Mouse (Mus musculus): ENCODE data around the gene Sema3b. TPM values are rescaled to one million over a fixed set of nuclear protein-coding genes. Genes with fewer than 3 reads are reported as not detected.
A peak's percentile ranks its signal among the peaks of the same experiment; 100 is the strongest.

Gene Sema3b
- total RNA-seq, 1 experiment from 2014 or later, result 0.12 TPM

- no peak for ATAC-seq (ENCODE audit: extremely low read depth, insufficient number of reproducible peaks, low FRiP score, poor library complexity, severe bottlenecking)
Measured at GRCm38 (mm10) chr9:107633661-107634405, 24.8 kb upstream of the Sema3b start.

GRCm38 (mm10) chr9:107633091-107633660 lies 24.1 kb upstream of the Sema3b start:
- ATAC-seq (ENCODE audit: extremely low read depth, insufficient number of reproducible peaks, low FRiP score, poor library complexity, severe bottlenecking), result peak; percentile 39

- no peak for ATAC-seq (ENCODE audit: extremely low read depth, insufficient number of reproducible peaks, low FRiP score, poor library complexity, severe bottlenecking)
Measured at GRCm38 (mm10) chr9:107632478-107632877, 23.4 kb upstream of the Sema3b start.

- no peak for ATAC-seq (ENCODE audit: extremely low read depth, insufficient number of reproducible peaks, low FRiP score, poor library complexity, severe bottlenecking)
Measured at GRCm38 (mm10) chr9:107631861-107632260, 22.8 kb upstream of the Sema3b start.

GRCm38 (mm10) chr9:107631311-107631826 lies 22.3 kb upstream of the Sema3b start:
- no peak for ATAC-seq (ENCODE audit: extremely low read depth, insufficient number of reproducible peaks, low FRiP score, poor library complexity, severe bottlenecking)

- no peak for ATAC-seq (ENCODE audit: extremely low read depth, insufficient number of reproducible peaks, low FRiP score, poor library complexity, severe bottlenecking)
Measured at GRCm38 (mm10) chr9:107630576-107630975, 21.5 kb upstream of the Sema3b start.

GRCm38 (mm10) chr9:107629901-107630425 lies 20.9 kb upstream of the Sema3b start:
- no peak for ATAC-seq (ENCODE audit: extremely low read depth, insufficient number of reproducible peaks, low FRiP score, poor library complexity, severe bottlenecking)

GRCm38 (mm10) chr9:107629411-107629730 lies 20.3 kb upstream of the Sema3b start:
- ATAC-seq (ENCODE audit: extremely low read depth, insufficient number of reproducible peaks, low FRiP score, poor library complexity, severe bottlenecking), result peak; percentile 7; the same call in 1 of the 2 replicates

- ATAC-seq (ENCODE audit: extremely low read depth, insufficient number of reproducible peaks, low FRiP score, poor library complexity, severe bottlenecking), result peak; percentile 79
Measured at GRCm38 (mm10) chr9:107628721-107629410, 19.8 kb upstream of the Sema3b start.

- ATAC-seq (ENCODE audit: extremely low read depth, insufficient number of reproducible peaks, low FRiP score, poor library complexity, severe bottlenecking), result no peak
Measured at GRCm38 (mm10) chr9:107627387-107628255, 18.6 kb upstream of the Sema3b start.

GRCm38 (mm10) chr9:107626844-107627277 lies 17.8 kb upstream of the Sema3b start:
- peak; percentile 32; the same call in 1 of the 2 replicates for ATAC-seq (ENCODE audit: extremely low read depth, insufficient number of reproducible peaks, low FRiP score, poor library complexity, severe bottlenecking)

- ATAC-seq (ENCODE audit: extremely low read depth, insufficient number of reproducible peaks, low FRiP score, poor library complexity, severe bottlenecking), result no peak
Measured at GRCm38 (mm10) chr9:107626158-107626843, 17.3 kb upstream of the Sema3b start.

GRCm38 (mm10) chr9:107625351-107626128 lies 16.5 kb upstream of the Sema3b start:
- ATAC-seq (ENCODE audit: extremely low read depth, insufficient number of reproducible peaks, low FRiP score, poor library complexity, severe bottlenecking), result no peak

- no peak for ATAC-seq (ENCODE audit: extremely low read depth, insufficient number of reproducible peaks, low FRiP score, poor library complexity, severe bottlenecking)
Measured at GRCm38 (mm10) chr9:107624951-107625350, 15.9 kb upstream of the Sema3b start.

- peak; percentile 50 for ATAC-seq (ENCODE audit: extremely low read depth, insufficient number of reproducible peaks, low FRiP score, poor library complexity, severe bottlenecking)
Measured at GRCm38 (mm10) chr9:107624539-107624938, 15.5 kb upstream of the Sema3b start.

GRCm38 (mm10) chr9:107620954-107621353 lies 11.9 kb upstream of the Sema3b start:
- no peak for ATAC-seq (ENCODE audit: extremely low read depth, insufficient number of reproducible peaks, low FRiP score, poor library complexity, severe bottlenecking)

- no peak for ATAC-seq (ENCODE audit: extremely low read depth, insufficient number of reproducible peaks, low FRiP score, poor library complexity, severe bottlenecking)
Measured at GRCm38 (mm10) chr9:107619546-107619879, 10.5 kb upstream of the Sema3b start.

Data from neutrophil, adult 5-6 weeks (primary cell).